Mouse (Mus musculus) midbrain, embryonic 15.5 days (tissue): Measurements from ENCODE around the gene Slc38a10. TPM values are rescaled to one million over a fixed set of nuclear protein-coding genes. Genes with fewer than 3 reads are reported as not detected.

ENCODE experiments used
- ATAC-seq: fragments of 200-750 bp; cut with Nextera tagmentation; replicated peaks from 2 replicates; pipeline ENCODE4 v1.8.0; 2017; ENCODE audit warnings: moderate TSS enrichment
- H3K27ac ChIP-seq: fragments of 300-500 bp; sonication (generic); 2 replicates; pipeline ENCODE4 v1.5.1; 2015; ENCODE audit warnings: mild to moderate bottlenecking, inconsistent platforms
- H3K27me3 ChIP-seq: fragments of 300-500 bp; sonication (generic); replicated peaks from 2 replicates; pipeline ENCODE4 v1.6.1; 2015; ENCODE audit warnings: inconsistent platforms
- H3K36me3 ChIP-seq: fragments of 300-500 bp; sonication (generic); replicated peaks from 2 replicates; pipeline ENCODE4 v1.6.1; 2015; ENCODE audit warnings: inconsistent platforms
- H3K4me1 ChIP-seq: fragments of 300-500 bp; sonication (generic); 2 replicates; pipeline ENCODE4 v1.6.1; 2015; ENCODE audit warnings: inconsistent platforms
- H3K4me2 ChIP-seq: fragments of 300-500 bp; sonication (generic); 2 replicates; pipeline ENCODE4 v1.6.1; 2015; ENCODE audit warnings: inconsistent platforms, mild to moderate bottlenecking, moderate library complexity
- H3K4me3 ChIP-seq: fragments of 300-500 bp; sonication (generic); 2 replicates; pipeline ENCODE4 v1.5.1; 2015; ENCODE audit warnings: mild to moderate bottlenecking, inconsistent platforms
- H3K9ac ChIP-seq: fragments of 300-500 bp; sonication (generic); 2 replicates; pipeline ENCODE4 v1.6.1; 2015; ENCODE audit warnings: mild to moderate bottlenecking, inconsistent platforms
- H3K9me3 ChIP-seq: fragments of 300-500 bp; sonication (generic); 2 replicates; pipeline ENCODE4 v1.6.1; 2016; ENCODE audit warnings: inconsistent platforms
- WGBS: fragments of 180-500 bp; shearing (Covaris S2); methylation state at CpG from one replicate; pipeline ENCODE4 v1.1.7; 2015; ENCODE audit warnings: mixed read lengths; 5-methylcytosine and 5-hydroxymethylcytosine counted together
- polyA plus RNA-seq: library from polyadenylated mRNA; unstranded; fragments of >200 nt; fragmentation: Nextera tagmentation; extraction: Ambion mirVana; gene quantifications from 2 replicates; pipeline ENCODE4 v1.2.1, GENCODE M21; 2015

Gene Slc38a10
- polyA plus RNA-seq, 1 experiment from 2014 or later: 125 TPM

GRCm38 (mm10) chr11:120149510-120150200 is 1.5 kb downstream of the Slc38a10 start:
- Histone ChIP-seq H3K9ac (peak overlapping the region; percentile 70), H3K36me3 (no peaks in the 10 kb centered on the region), H3K4me1 (peaks cover 22% of the 10 kb centered on the region), H3K4me3 (peak overlapping the region; percentile 65), H3K27me3 (no peaks in the 10 kb centered on the region), H3K27ac (0 out of 2 replicates have a peak overlapping the region, but pooled peaks have one; percentile 74), H3K9me3 (no peaks in the 10 kb centered on the region), H3K4me2 (peak overlapping the region; percentile 79)
- no peak for ATAC-seq
- WGBS: 43% methylated on average over 6 of the region's 6 CpGs

- ATAC-seq: no peak
- 87% methylated on average over 8 of the region's 8 CpGs for WGBS
- Histone ChIP-seq H3K4me1 (peaks cover 28% of the 10 kb centered on the region), H3K9ac (no peak overlapping the region), H3K4me3 (no peak overlapping the region), H3K27me3 (no peaks in the 10 kb centered on the region), H3K4me2 (no peak overlapping the region), H3K27ac (no peak overlapping the region), H3K36me3 (no peaks in the 10 kb centered on the region), H3K9me3 (no peaks in the 10 kb centered on the region)
Measured at GRCm38 (mm10) chr11:120148201-120148855, 2.8 kb downstream of the Slc38a10 start.

GRCm38 (mm10) chr11:120143708-120144497 is 7.2 kb downstream of the Slc38a10 start:
- Histone ChIP-seq H3K27ac (no peak overlapping the region), H3K27me3 (no peaks in the 10 kb centered on the region), H3K4me1 (peaks cover 7% of the 10 kb centered on the region), H3K4me3 (no peak overlapping the region), H3K9me3 (no peaks in the 10 kb centered on the region), H3K36me3 (no peaks in the 10 kb centered on the region), H3K9ac (no peak overlapping the region), H3K4me2 (no peak overlapping the region)
- WGBS: 82% methylated on average over 13 of the region's 13 CpGs
- no peak for ATAC-seq

- Histone ChIP-seq H3K9ac (no peak overlapping the region), H3K4me3 (no peak overlapping the region), H3K27ac (no peak overlapping the region), H3K4me2 (no peak overlapping the region), H3K9me3 (no peaks in the 10 kb centered on the region), H3K27me3 (no peaks in the 10 kb centered on the region), H3K4me1 (0 out of 2 replicates have a peak, but pooled peaks cover 8% of the 10 kb centered on the region), H3K36me3 (no peaks in the 10 kb centered on the region)
- ATAC-seq: no peak
- 69% methylated on average over 3 of the region's 3 CpGs for whole genome bisulfite sequencing
Measured at GRCm38 (mm10) chr11:120142601-120143051, 8.5 kb downstream of the Slc38a10 start.

- no peak overlapping the region for H3K4me2 ChIP-seq
- H3K4me3 ChIP-seq: no peak overlapping the region
- H3K9ac ChIP-seq: no peak overlapping the region
- peaks cover 13% of the 10 kb centered on the region; the same call in 1 of the 2 replicates for H3K4me1 ChIP-seq
- no peak overlapping the region for H3K27ac ChIP-seq
- no peak for ATAC-seq
- no peaks in the 10 kb centered on the region for H3K36me3 ChIP-seq
- no peaks in the 10 kb centered on the region for H3K27me3 ChIP-seq
- H3K9me3 ChIP-seq: no peaks in the 10 kb centered on the region
- WGBS: 75% methylated on average over 6 of the region's 6 CpGs
Measured at GRCm38 (mm10) chr11:120140255-120140654, 10.9 kb downstream of the Slc38a10 start.

- no peak overlapping the region for H3K4me3 ChIP-seq
- ATAC-seq: no peak
- H3K9ac ChIP-seq: no peak overlapping the region
- peaks cover 13% of the 10 kb centered on the region; the same call in 1 of the 2 replicates for H3K4me1 ChIP-seq
- no peak overlapping the region for H3K4me2 ChIP-seq
- WGBS: 92% methylated on average over 10 of the region's 10 CpGs
- H3K9me3 ChIP-seq: no peaks in the 10 kb centered on the region
- H3K27me3 ChIP-seq: no peaks in the 10 kb centered on the region
- H3K27ac ChIP-seq: no peak overlapping the region
- no peaks in the 10 kb centered on the region for H3K36me3 ChIP-seq
Measured at GRCm38 (mm10) chr11:120139309-120139731, 11.8 kb downstream of the Slc38a10 start.

- Histone ChIP-seq H3K4me2 (no peak overlapping the region), H3K9me3 (no peaks in the 10 kb centered on the region), H3K27me3 (no peaks in the 10 kb centered on the region), H3K4me1 (peaks cover 7% of the 10 kb centered on the region; the same call in 1 of the 2 replicates), H3K9ac (no peak overlapping the region), H3K27ac (no peak overlapping the region), H3K4me3 (no peak overlapping the region), H3K36me3 (0 out of 2 replicates have a peak, but pooled peaks cover 7% of the 10 kb centered on the region)
- WGBS: 56% methylated on average over 5 of the region's 5 CpGs
- no peak for ATAC-seq
Measured at GRCm38 (mm10) chr11:120137625-120138004, 13.5 kb downstream of the Slc38a10 start.

- H3K4me2 ChIP-seq: no peak overlapping the region
- no peak overlapping the region for H3K27ac ChIP-seq
- H3K9ac ChIP-seq: no peak overlapping the region
- no peaks in the 10 kb centered on the region for H3K27me3 ChIP-seq
- no peak for ATAC-seq
- no peak overlapping the region for H3K4me3 ChIP-seq
- H3K4me1 ChIP-seq: peaks cover 7% of the 10 kb centered on the region; the same call in 1 of the 2 replicates
- H3K36me3 ChIP-seq: 0 out of 2 replicates have a peak, but pooled peaks cover 7% of the 10 kb centered on the region
- 54% methylated on average over 23 of the region's 23 CpGs for WGBS
- no peaks in the 10 kb centered on the region for H3K9me3 ChIP-seq
Measured at GRCm38 (mm10) chr11:120136796-120137624, 14.1 kb downstream of the Slc38a10 start.

- ATAC-seq: no peak
- Histone ChIP-seq H3K9me3 (no peaks in the 10 kb centered on the region), H3K27ac (no peak overlapping the region), H3K4me3 (no peak overlapping the region), H3K4me2 (no peak overlapping the region), H3K4me1 (peaks cover 7% of the 10 kb centered on the region; the same call in 1 of the 2 replicates), H3K27me3 (no peaks in the 10 kb centered on the region), H3K36me3 (0 out of 2 replicates have a peak, but pooled peaks cover 9% of the 10 kb centered on the region), H3K9ac (no peak overlapping the region)
- WGBS: 81% methylated on average over 8 of the region's 8 CpGs
Measured at GRCm38 (mm10) chr11:120136195-120136594, 15.0 kb downstream of the Slc38a10 start.

GRCm38 (mm10) chr11:120134847-120135530 is 16.2 kb downstream of the Slc38a10 start:
- Histone ChIP-seq H3K9ac (no peak overlapping the region), H3K27ac (no peak overlapping the region), H3K4me2 (no peak overlapping the region), H3K36me3 (peaks cover 9% of the 10 kb centered on the region; the same call in 1 of the 2 replicates), H3K9me3 (no peaks in the 10 kb centered on the region), H3K4me3 (no peak overlapping the region), H3K27me3 (no peaks in the 10 kb centered on the region), H3K4me1 (peaks cover 7% of the 10 kb centered on the region; the same call in 1 of the 2 replicates)
- WGBS: 96% methylated on average over 9 of the region's 9 CpGs
- ATAC-seq: no peak

GRCm38 (mm10) chr11:120134148-120134547 is 17.0 kb downstream of the Slc38a10 start:
- 94% methylated on average over 5 of the region's 5 CpGs for WGBS
- no peaks in the 10 kb centered on the region for H3K9me3 ChIP-seq

More at GRCm38 (mm10) chr11:120134148-120134547, 17.0 kb downstream of the Slc38a10 start:
- no peak for ATAC-seq
- Histone ChIP-seq H3K27me3 (no peaks in the 10 kb centered on the region), H3K9ac (no peak overlapping the region), H3K36me3 (peaks cover 17% of the 10 kb centered on the region; the same call in 1 of the 2 replicates), H3K4me2 (no peak overlapping the region), H3K4me1 (peaks cover 7% of the 10 kb centered on the region; the same call in 1 of the 2 replicates), H3K27ac (no peak overlapping the region), H3K4me3 (no peak overlapping the region)
